Comparison of ENCODE assay signal across 8 mouse cellular contexts in the genomic region with DNA sequence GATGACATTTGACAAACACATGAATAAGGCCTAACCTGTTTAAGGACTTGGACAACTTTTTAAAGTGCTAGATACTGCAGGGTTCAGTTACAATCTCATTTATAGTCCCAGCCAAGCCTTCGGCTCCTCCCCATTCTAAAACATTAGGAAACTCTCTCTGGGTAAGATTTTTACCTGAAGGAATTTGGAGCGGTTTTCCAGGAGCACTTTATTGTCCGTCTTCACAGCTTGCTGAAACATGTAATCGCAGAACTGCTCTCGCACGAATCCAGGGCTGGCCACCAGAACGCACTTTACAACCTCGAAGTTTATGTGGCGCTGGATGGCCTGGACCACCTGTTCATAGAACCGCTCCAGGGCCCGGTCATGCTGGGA. TPM values are rescaled to one million over a fixed set of nuclear protein-coding genes. Genes with fewer than 3 reads are reported as not detected.
A peak's percentile ranks its signal among the peaks of the same experiment; 100 is the strongest.
DNase-seq lines count a peak whose midpoint lies in the region; ATAC-seq and TF ChIP-seq lines count a peak whose summit lies in the region.

No protein-coding gene starts in this region.

- no peak overlapping the region for H3K27ac ChIP-seq in neural tube, embryonic 11.5 days (ENCODE audit: low read depth, low read length)
- no peak overlapping the region for H3K27ac ChIP-seq in limb, embryonic 14.5 days (replicated peaks; ENCODE audit: low read depth, low read length)
- H3K27ac ChIP-seq in stomach, embryonic 16.5 days (ENCODE audit: low read length), result no peak overlapping the region

- peak overlapping the region; percentile 64 for H3K4me3 ChIP-seq in neural tube, embryonic 11.5 days (ENCODE audit: low read depth, low read length)
- peak overlapping the region; percentile 63 for H3K4me3 ChIP-seq in limb, embryonic 14.5 days (replicated peaks; ENCODE audit: low read length)
- peak overlapping the region; percentile 68 for H3K4me3 ChIP-seq in stomach, embryonic 16.5 days (replicated peaks; ENCODE audit: low read length)

- H3K4me1 ChIP-seq in neural tube, embryonic 11.5 days (ENCODE audit: control insufficient read depth, insufficient read depth, low read length), result 0 out of 2 replicates have a peak, but pooled peaks cover 3% of the 10 kb centered on the region
- peaks cover 11% of the 10 kb centered on the region for H3K4me1 ChIP-seq in limb, embryonic 14.5 days (ENCODE audit: control insufficient read depth, insufficient read depth, low read length)
- peaks cover 22% of the 10 kb centered on the region for H3K4me1 ChIP-seq in stomach, embryonic 16.5 days (ENCODE audit: control insufficient read depth, insufficient read depth, low read length)

- 0 out of 2 replicates have a peak, but pooled peaks cover 2% of the 10 kb centered on the region for H3K36me3 ChIP-seq in neural tube, embryonic 11.5 days (ENCODE audit: control insufficient read depth, insufficient read depth, low read length)
- H3K36me3 ChIP-seq in limb, embryonic 14.5 days (ENCODE audit: control insufficient read depth, insufficient read depth, low read length), result peaks cover 29% of the 10 kb centered on the region
- H3K36me3 ChIP-seq in stomach, embryonic 16.5 days (ENCODE audit: control insufficient read depth, insufficient read depth, low read length), result peaks cover 13% of the 10 kb centered on the region; the same call in 1 of the 2 replicates

- peak overlapping the region; percentile 98 for H3K4me2 ChIP-seq in neural tube, embryonic 11.5 days (ENCODE audit: low read depth)
- H3K4me2 ChIP-seq in limb, embryonic 14.5 days (replicated peaks; ENCODE audit: low read depth, low read length, severe bottlenecking), result peak overlapping the region; percentile 89
- peak overlapping the region; percentile 98 for H3K4me2 ChIP-seq in stomach, embryonic 16.5 days (ENCODE audit: low read depth, low read length)

- no peak for TF ChIP-seq POLR2A in limb, embryonic 14.5 days (IDR thresholded peaks at IDR 0.05; ENCODE audit: borderline replicate concordance, extremely low read depth, insufficient read depth, insufficient read length)

- H3K9ac ChIP-seq in neural tube, embryonic 11.5 days (ENCODE audit: low read length), result peak overlapping the region; percentile 69
- H3K9ac ChIP-seq in limb, embryonic 14.5 days (ENCODE audit: low read depth, low read length, severe bottlenecking), result peak overlapping the region; percentile 73
- H3K9ac ChIP-seq in stomach, embryonic 16.5 days (ENCODE audit: low read length), result peak overlapping the region; percentile 94

- WGBS in neural tube, embryonic 11.5 days, result 59% methylated on average over 11 of the region's 11 CpGs
- WGBS in limb, embryonic 14.5 days, result 25% methylated on average over 11 of the region's 11 CpGs
- WGBS in stomach, embryonic 16.5 days, result 43% methylated on average over 11 of the region's 11 CpGs

- no peak for DNase-seq in cerebellum, postnatal 10 days
- no peak for DNase-seq in neural tube, embryonic 11.5 days (ENCODE audit: low spot score)
- DNase-seq in neural tube, embryonic 10.5 days (ENCODE audit: extremely low spot score, low spot score), result no peak
- DNase-seq in limb, embryonic 14.5 days (ENCODE audit: low spot score), result no peak
- DNase-seq in cerebellum, adult 9-10 months, result no peak
- no peak for DNase-seq in right cerebral cortex, adult 18-20 months

- H3K9me3 ChIP-seq in neural tube, embryonic 11.5 days (ENCODE audit: control insufficient read depth, low read length), result no peaks in the 10 kb centered on the region
- H3K9me3 ChIP-seq in limb, embryonic 14.5 days (ENCODE audit: control insufficient read depth, low read length), result no peaks in the 10 kb centered on the region
- H3K9me3 ChIP-seq in stomach, embryonic 16.5 days (replicated peaks; ENCODE audit: control insufficient read depth, low read length), result no peaks in the 10 kb centered on the region

- no peaks in the 10 kb centered on the region for H3K27me3 ChIP-seq in neural tube, embryonic 11.5 days (ENCODE audit: control insufficient read depth, insufficient read depth, low read length)
- H3K27me3 ChIP-seq in limb, embryonic 14.5 days (ENCODE audit: control insufficient read depth, insufficient read depth, low read length), result no peaks in the 10 kb centered on the region
- no peaks in the 10 kb centered on the region for H3K27me3 ChIP-seq in stomach, embryonic 16.5 days (ENCODE audit: control insufficient read depth, insufficient read depth, low read length)

- ATAC-seq in cerebellum, adult (ENCODE audit: insufficient number of reproducible peaks, low FRiP score, low TSS enrichment), result peak; percentile 17; the same call in 1 of the 2 replicates
- no peak for ATAC-seq in neural tube, embryonic 11.5 days (ENCODE audit: insufficient read depth, low FRiP score, low TSS enrichment)
- ATAC-seq in limb, embryonic 14.5 days (ENCODE audit: low FRiP score, low read depth), result no peak; the same call in 1 of the 2 replicates
- ATAC-seq in stomach, embryonic 16.5 days (ENCODE audit: insufficient read depth, low FRiP score), result no peak

RNA-seq across cellular contexts. Expression of gene Pelo, which starts 1.0 kb away (rescaled TPM):
- polyA plus RNA-seq in neural tube, embryonic 11.5 days (2014; fragmentation: Nextera tagmentation; extraction: Ambion mirVana), result 6.6 and 8.4 TPM in 2 replicates
- 37.4 and 37.8 TPM in 2 replicates for polyA plus RNA-seq in limb, embryonic 14.5 days (2012; rRNA removed)
- polyA plus RNA-seq in limb, embryonic 14.5 days (2014; fragmentation: Nextera tagmentation; extraction: Ambion mirVana), result 7.3 and 7.4 TPM in 2 replicates
- 3.4 and 3.7 TPM in 2 replicates for polyA plus RNA-seq in stomach, embryonic 16.5 days (2015; fragmentation: Nextera tagmentation; extraction: Ambion mirVana)

RNA-seq across cellular contexts. Expression of gene Gm49395, which starts 12.7 kb away (rescaled TPM):
- 2.6 and 3.7 TPM in 2 replicates for polyA plus RNA-seq in neural tube, embryonic 11.5 days (2014; fragmentation: Nextera tagmentation; extraction: Ambion mirVana)
- 1.4 and 1.8 TPM in 2 replicates for polyA plus RNA-seq in limb, embryonic 14.5 days (2012; rRNA removed)
- 3.8 and 7.3 TPM in 2 replicates for polyA plus RNA-seq in limb, embryonic 14.5 days (2014; fragmentation: Nextera tagmentation; extraction: Ambion mirVana)
- 4.9 TPM in 2 replicates for polyA plus RNA-seq in stomach, embryonic 16.5 days (2015; fragmentation: Nextera tagmentation; extraction: Ambion mirVana)

RNA-seq across cellular contexts. Expression of gene Itga1, which starts 12.8 kb away (rescaled TPM):
- polyA plus RNA-seq in neural tube, embryonic 11.5 days (2014; fragmentation: Nextera tagmentation; extraction: Ambion mirVana), result 7.8 TPM in 2 replicates
- polyA plus RNA-seq in limb, embryonic 14.5 days (2012; rRNA removed), result 4.5 and 4.7 TPM in 2 replicates
- polyA plus RNA-seq in limb, embryonic 14.5 days (2014; fragmentation: Nextera tagmentation; extraction: Ambion mirVana), result 8.4 and 11.9 TPM in 2 replicates
- 29.3 and 29.6 TPM in 2 replicates for polyA plus RNA-seq in stomach, embryonic 16.5 days (2015; fragmentation: Nextera tagmentation; extraction: Ambion mirVana)
